Comparison of ENCODE assay signal across 8 mouse cellular contexts in the genomic region with DNA sequence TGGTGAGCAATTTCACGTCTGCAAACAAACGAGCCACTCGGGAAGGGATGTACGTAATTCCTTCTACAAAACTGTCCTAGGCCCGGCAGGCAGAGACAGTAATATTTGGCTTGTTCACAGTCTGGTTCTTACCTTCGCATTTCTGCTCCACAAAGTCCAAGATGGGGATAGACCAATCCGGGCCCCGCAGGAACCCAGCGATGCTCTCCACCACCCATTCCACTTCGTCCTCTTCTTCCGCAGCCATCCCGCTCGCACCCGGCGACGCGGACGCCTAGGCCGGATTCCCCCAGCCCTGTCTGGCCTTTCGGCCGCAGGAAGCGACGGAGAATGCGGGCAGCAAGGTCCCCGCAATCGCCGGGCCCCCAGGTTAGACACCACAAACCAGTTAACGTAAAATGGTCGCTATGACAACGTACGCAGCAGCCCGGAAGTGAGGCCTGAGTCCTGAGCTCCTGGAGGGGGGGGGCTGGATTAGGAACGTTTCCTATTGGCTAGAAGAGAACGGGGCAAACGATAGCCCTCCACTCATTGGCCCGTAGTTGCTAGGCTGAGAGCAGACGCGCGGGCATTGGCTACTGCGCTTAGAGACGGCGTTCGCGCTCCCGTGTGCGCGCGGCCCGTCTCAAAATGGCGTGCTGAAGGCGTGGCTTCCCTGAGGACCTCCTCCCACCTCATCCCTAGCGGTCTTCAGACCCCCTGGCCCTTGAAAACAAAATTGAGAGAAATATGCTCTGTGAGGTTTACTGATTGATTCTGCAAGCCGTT. TPM values are rescaled to one million over a fixed set of nuclear protein-coding genes. Genes with fewer than 3 reads are reported as not detected.
DNase-seq lines count a peak whose midpoint lies in the region; ATAC-seq and TF ChIP-seq lines count a peak whose summit lies in the region.

Cfap36 (minus strand) TSS at position 527 of the 768 bp plus-strand sequence.

- H3K9me3 ChIP-seq in hindbrain, embryonic 10.5 days = no peaks in the 10 kb centered on the region
- no peaks in the 10 kb centered on the region for H3K9me3 ChIP-seq in lung, postnatal 0 days (ENCODE audit: low read length)

- peaks cover 15% of the 10 kb centered on the region for H3K36me3 ChIP-seq in hindbrain, embryonic 10.5 days
- H3K36me3 ChIP-seq in lung, postnatal 0 days (ENCODE audit: insufficient read depth, low read length) = no peaks in the 10 kb centered on the region

- TF ChIP-seq EP300 in lung, postnatal 0 days (IDR thresholded peaks at IDR 0.05) = peak; percentile 25; the same call in 1 of the 2 replicates

- peak within 1 kb of the TSS; percentile 58 for H3K9ac ChIP-seq in lung, postnatal 0 days (replicated peaks; ENCODE audit: low read depth)

- H3K4me3 ChIP-seq in hindbrain, embryonic 10.5 days = peak within 1 kb of the TSS; percentile 71
- H3K4me3 ChIP-seq in lung, postnatal 0 days (ENCODE audit: low read depth, low read length) = peak within 1 kb of the TSS; percentile 94

- peak; percentile 99 for DNase-seq in MN1 (ENCODE audit: low spot score)
- peak; percentile 95 for DNase-seq in cerebellum, adult 9-10 months
- DNase-seq in hindbrain, embryonic 10.5 days (ENCODE audit: low spot score) = peak; percentile 94
- peak; percentile 97 for DNase-seq in layer of hippocampus, adult 9-11 months
- DNase-seq in lung, postnatal 0 days (ENCODE audit: low spot score) = peak; percentile 99
- DNase-seq in ovary, postnatal 14 days (ENCODE audit: low spot score) = peak; percentile 75
- DNase-seq in thymus, postnatal 14 days = peak; percentile 91

- peaks cover 15% of the 10 kb centered on the region for H3K4me1 ChIP-seq in hindbrain, embryonic 10.5 days (replicated peaks)
- peaks cover 11% of the 10 kb centered on the region for H3K4me1 ChIP-seq in lung, postnatal 0 days (ENCODE audit: insufficient read depth, low read depth, low read length)

- no peaks in the 10 kb centered on the region for H3K27me3 ChIP-seq in hindbrain, embryonic 10.5 days (ENCODE audit: insufficient read depth, poor library complexity, severe bottlenecking)
- no peaks in the 10 kb centered on the region for H3K27me3 ChIP-seq in lung, postnatal 0 days (replicated peaks; ENCODE audit: insufficient read depth, low read length)

- peak within 1 kb of the TSS; percentile 82 for H3K4me2 ChIP-seq in lung, postnatal 0 days (replicated peaks; ENCODE audit: low read depth, low read length)

- TF ChIP-seq CTCF in lung, postnatal 0 days (IDR thresholded peaks at IDR 0.05) = no peak

- WGBS in hindbrain, embryonic 10.5 days = under 1% methylated on average over 53 of the region's 53 CpGs
- 2% methylated on average over 53 of the region's 53 CpGs for WGBS in lung, postnatal 0 days

- ATAC-seq in frontal cortex, adult (ENCODE audit: low TSS enrichment) = peak; percentile 99
- ATAC-seq in lung, postnatal 0 days = peak; percentile 100

- H3K27ac ChIP-seq in hindbrain, embryonic 10.5 days = peak within 1 kb of the TSS; percentile 87
- 0 out of 2 replicates have a peak within 1 kb of the TSS, but pooled peaks have one; percentile 20 for H3K27ac ChIP-seq in lung, postnatal 0 days (ENCODE audit: low read length)

RNA-seq across cellular contexts. Expression of gene Cfap36, which starts in this region (rescaled TPM):
- 62.7 and 64.7 TPM in 2 replicates for polyA plus RNA-seq in hindbrain, embryonic 10.5 days (2016; fragmentation: Nextera tagmentation; extraction: Ambion mirVana)
- polyA plus RNA-seq in lung, postnatal 0 days (2015; fragmentation: Nextera tagmentation; extraction: Ambion mirVana) = 49.3 and 54.4 TPM in 2 replicates

Comparison
In these comparisons a context has a peak if more than half of its experiments do, and no peak if none do; other contexts are left out.
1. Peak in every context shown above with its lines: DNase-seq, ATAC-seq, H3K4me3 ChIP-seq and H3K27ac ChIP-seq.